Mouse (Mus musculus) C2C12 (cell line): ENCODE measurements around the gene Pdk2.

Experiments
- CTCF ChIP-seq: IDR thresholded peaks from one replicate; pipeline ENCODE4 v1.5.1; 2011; ENCODE audit not compliant: control insufficient read depth, insufficient read depth, insufficient read length
- MAX ChIP-seq: IDR thresholded peaks from one replicate; pipeline ENCODE4 v1.6.1; 2011; ENCODE audit warnings: mild to moderate bottlenecking, control low read depth
- MYOG ChIP-seq: IDR thresholded peaks from one replicate; pipeline ENCODE4 v1.6.1; 2011; ENCODE audit not compliant: control insufficient read depth, insufficient read length; ENCODE audit errors: extremely low read depth

GRCm38 (mm10) chr11:95012075-95012474, 29.1 kb downstream of the Pdk2 start:
- no peak for TF ChIP-seq CTCF
- no peak for TF ChIP-seq MAX
- no peak for TF ChIP-seq MYOG
